Mouse (Mus musculus) myocyte (in vitro differentiated cells): ENCODE measurements around the gene H2-M5. TPM values are rescaled to one million over a fixed set of nuclear protein-coding genes. Genes with fewer than 3 reads are reported as not detected.
"Not testable (repeated sequence)": the region's sequence is repeated elsewhere in the genome, so short reads cannot be mapped to it uniquely, and the experiment has no call there.

Experiments
- H3K27me3 ChIP-seq: one replicate; pipeline ENCODE4 v1.6.1; 2011; ENCODE audit not compliant: control insufficient read depth, insufficient read depth, insufficient read length
- H3K36me3 ChIP-seq: one replicate; pipeline ENCODE4 v1.6.1; 2011; ENCODE audit not compliant: control insufficient read depth, insufficient read depth
- H3K4me2 ChIP-seq: one replicate; pipeline ENCODE4 v1.6.1; 2011; ENCODE audit warnings: low read depth, control low read depth
- H3K4me3 ChIP-seq: one replicate; pipeline ENCODE4 v1.5.1; 2011; ENCODE audit warnings: mild to moderate bottlenecking, control low read depth, moderate library complexity
- H3K79me2 ChIP-seq: one replicate; pipeline ENCODE4 v1.6.1; 2011; ENCODE audit not compliant: control insufficient read depth, insufficient read depth
- H3ac ChIP-seq: one replicate; pipeline ENCODE4 v1.6.1; 2011; ENCODE audit not compliant: control insufficient read depth, insufficient read length
- CEBPB ChIP-seq: IDR thresholded peaks from 2 replicates; pipeline ENCODE4 v1.6.1; 2011; ENCODE audit warnings: mild to moderate bottlenecking, moderate library complexity; ENCODE audit not compliant: poor library complexity, insufficient read depth, severe bottlenecking
- E2F4 ChIP-seq: IDR thresholded peaks from one replicate; pipeline ENCODE4 v1.6.1; 2011; ENCODE audit warnings: mild to moderate bottlenecking, control low read depth, moderate library complexity; ENCODE audit not compliant: insufficient read depth
- MAX ChIP-seq: IDR thresholded peaks from one replicate; pipeline ENCODE4 v1.6.1; 2011; ENCODE audit warnings: low read depth, mild to moderate bottlenecking, control low read depth
- MYOD1 ChIP-seq, 3 experiments: IDR thresholded peaks; one replicate each; pipeline ENCODE4 v1.6.1; 2011; ENCODE audit warnings: control low read depth in 2 of 3, low read depth in 2 of 3, mild to moderate bottlenecking in 2 of 3, moderate library complexity in 1 of 3; ENCODE audit not compliant: insufficient read length in 2 of 3, control insufficient read depth in 1 of 3
- MYOG ChIP-seq, 3 experiments: IDR thresholded peaks; one replicate each; pipeline ENCODE4 v1.6.1; 2011; ENCODE audit warnings: control low read depth in 2 of 3, low read depth in 2 of 3, mild to moderate bottlenecking in 2 of 3; ENCODE audit not compliant: insufficient read length in 2 of 3, control insufficient read depth in 1 of 3, insufficient read depth in 1 of 3
- POLR2A ChIP-seq: IDR thresholded peaks from one replicate; pipeline ENCODE4 v1.6.1; 2011; ENCODE audit warnings: low read depth, mild to moderate bottlenecking, control low read depth, moderate library complexity; ENCODE audit not compliant: insufficient read length
- POLR2AphosphoS2 ChIP-seq: IDR thresholded peaks from one replicate; pipeline ENCODE4 v1.6.1; 2011; ENCODE audit warnings: low read depth, control low read depth; ENCODE audit not compliant: insufficient read length
- REST ChIP-seq: IDR thresholded peaks from one replicate; pipeline ENCODE4 v1.6.1; 2011; ENCODE audit warnings: mild to moderate bottlenecking, control low read depth, moderate library complexity; ENCODE audit not compliant: insufficient read depth, insufficient read length
- SRF ChIP-seq: IDR thresholded peaks from one replicate; pipeline ENCODE4 v1.6.1; 2011; ENCODE audit warnings: low read depth; ENCODE audit not compliant: control insufficient read depth, insufficient read length
- TCF12 ChIP-seq: IDR thresholded peaks from one replicate; pipeline ENCODE4 v1.6.1; 2011; ENCODE audit warnings: mild to moderate bottlenecking, control low read depth; ENCODE audit not compliant: poor library complexity, insufficient read depth, severe bottlenecking
- TCF3 ChIP-seq: IDR thresholded peaks from one replicate; pipeline ENCODE4 v1.6.1; 2011; ENCODE audit warnings: low read depth, control low read depth; ENCODE audit not compliant: insufficient read length
- USF1 ChIP-seq: IDR thresholded peaks from one replicate; pipeline ENCODE4 v1.6.1; 2011; ENCODE audit warnings: low read depth, mild to moderate bottlenecking, control low read depth, moderate library complexity
- polyA plus RNA-seq: library from polyadenylated mRNA; unstranded; fragments of >200 nt; fragmentation: generic; extraction: Trizol; gene quantifications from one replicate; pipeline ENCODE4 v1.2.1, GENCODE M21; 2012; ENCODE audit warnings: missing spikeins

The H2-M5 gene
- polyA plus RNA-seq, 1 experiment = 0.07 TPM

DNA sequence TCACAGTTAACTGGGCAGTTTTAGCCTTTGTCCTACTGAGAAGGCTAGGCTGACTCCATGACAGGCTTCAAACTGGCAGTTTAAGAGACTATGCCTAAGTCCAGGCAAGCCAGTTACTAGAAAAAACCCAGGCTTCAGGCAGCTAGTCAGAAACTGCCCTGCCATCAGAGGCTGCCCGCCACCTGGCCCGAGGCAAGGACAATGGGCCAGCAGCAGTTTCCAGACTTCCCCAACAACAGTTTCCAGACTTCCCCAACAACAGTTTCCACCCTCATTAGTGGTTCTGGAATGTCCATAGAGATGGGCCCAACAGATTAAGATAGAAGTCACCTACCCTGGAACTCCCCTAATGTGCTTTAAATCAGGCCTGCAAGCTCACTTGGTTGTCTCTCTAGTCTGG lies 37.1 kb upstream of the H2-M5 start:
- Histone ChIP-seq H3K4me3 (no peak overlapping the region), H3K27me3 (no peaks in the 10 kb centered on the region), H3K36me3 (no peaks in the 10 kb centered on the region), H3K4me2 (no peak overlapping the region), H3ac (no peak overlapping the region), H3K79me2 (no peaks in the 10 kb centered on the region)
- TF ChIP-seq SRF (no peak), POLR2AphosphoS2 (no peak), E2F4 (no peak), REST (no peak), MYOD1 (IDR thresholded peaks at IDR 0.05; ENCODE audit: control insufficient read depth in 1 of 3, insufficient read length in 2 of 3, low read depth in 2 of 3) (no peak), POLR2A (no peak), MYOG (IDR thresholded peaks at IDR 0.05; ENCODE audit: control insufficient read depth in 1 of 3, insufficient read depth in 1 of 3, insufficient read length in 2 of 3, low read depth in 2 of 3) (no peak), MAX (no peak), TCF12 (no peak), USF1 (no peak), CEBPB (no peak), TCF3 (no peak)

DNA sequence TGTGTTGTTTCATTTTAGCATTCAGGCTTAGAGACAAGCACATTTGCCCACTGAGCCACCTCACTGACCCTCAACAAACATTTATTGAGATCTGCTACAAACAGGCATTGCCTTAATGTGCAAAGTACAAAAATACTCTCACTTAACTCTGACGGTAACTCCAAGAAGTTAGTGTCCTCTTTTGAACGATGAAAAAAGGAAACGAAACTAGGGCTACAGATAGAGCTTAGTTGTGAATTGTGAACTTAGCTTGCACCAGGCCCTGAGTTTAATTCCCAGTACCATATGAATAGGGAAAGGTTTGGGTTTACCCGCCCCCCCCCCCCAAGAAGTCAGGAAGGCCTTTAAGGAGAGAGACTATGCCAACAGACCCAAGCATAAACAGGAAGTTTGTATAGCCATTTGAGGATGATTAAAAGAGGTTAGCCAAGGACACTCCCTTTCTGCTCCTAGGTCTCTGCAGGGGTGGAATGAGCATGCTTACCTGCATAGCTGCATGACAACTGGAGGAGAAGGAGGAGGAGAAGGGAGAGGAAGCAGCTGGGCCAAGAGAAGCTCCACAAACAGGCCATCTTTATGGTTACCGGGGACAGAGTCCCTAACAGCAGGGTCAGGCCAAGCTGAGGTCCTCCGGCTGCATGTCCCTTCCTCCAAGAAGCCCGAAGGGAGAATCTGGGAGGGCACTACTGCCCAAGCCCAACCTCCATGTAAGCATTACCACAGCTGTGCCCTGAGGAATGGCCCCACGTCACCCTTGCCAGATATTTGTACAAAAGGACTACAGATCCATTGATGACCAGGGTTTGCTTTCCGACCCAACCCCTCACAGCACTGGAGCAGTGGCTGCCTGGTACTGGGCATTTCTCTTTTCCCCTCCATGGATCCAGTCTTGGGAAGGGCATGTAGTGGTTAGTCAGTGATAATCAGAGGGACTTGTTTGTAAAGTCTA lies 33.6 kb upstream of the H2-M5 start, which contains the start of gene Mog:
Gene Mog (minus strand): TSS at position 771 of the 949 bp plus-strand sequence.
- Histone ChIP-seq H3ac (no peak within 1 kb of the TSS), H3K4me3 (no peak within 1 kb of the TSS), H3K36me3 (no peaks in the 10 kb centered on the region), H3K4me2 (no peak within 1 kb of the TSS), H3K27me3 (no peaks in the 10 kb centered on the region), H3K79me2 (no peaks in the 10 kb centered on the region)
- TF ChIP-seq CEBPB = no peak
- TF ChIP-seq MYOD1 (IDR thresholded peaks at IDR 0.05; ENCODE audit: control insufficient read depth in 1 of 3, insufficient read length in 2 of 3, low read depth in 2 of 3) = no peak
- no peak for TF ChIP-seq MYOG (IDR thresholded peaks at IDR 0.05; ENCODE audit: control insufficient read depth in 1 of 3, insufficient read depth in 1 of 3, insufficient read length in 2 of 3, low read depth in 2 of 3)
- TF ChIP-seq POLR2AphosphoS2 = no peak
- no peak for TF ChIP-seq MAX
- TF ChIP-seq E2F4 = no peak
- TF ChIP-seq USF1 = no peak
- TF ChIP-seq REST = no peak

DNA sequence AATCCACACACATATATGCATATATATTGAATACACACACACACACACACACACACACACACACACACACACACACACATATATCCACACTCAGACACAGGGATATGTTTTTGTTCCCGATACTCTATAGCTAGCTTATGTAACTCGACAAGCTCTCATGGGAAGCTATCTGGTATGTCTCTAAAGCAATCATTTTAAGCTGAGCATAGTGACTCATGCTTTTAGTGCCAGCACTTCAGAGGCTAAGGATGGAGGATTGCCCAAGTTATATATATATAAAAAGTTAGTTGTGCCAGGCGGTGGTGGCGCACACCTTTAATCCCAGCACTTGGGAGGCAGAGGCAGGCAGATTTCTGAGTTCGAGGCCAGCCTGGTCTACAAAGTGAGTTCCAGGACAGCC lies 29.9 kb upstream of the H2-M5 start:
- H3K4me3 ChIP-seq, H3K36me3 ChIP-seq, H3K79me2 ChIP-seq, H3ac ChIP-seq, H3K27me3 ChIP-seq, H3K4me2 ChIP-seq: not testable (repeated sequence)

DNA sequence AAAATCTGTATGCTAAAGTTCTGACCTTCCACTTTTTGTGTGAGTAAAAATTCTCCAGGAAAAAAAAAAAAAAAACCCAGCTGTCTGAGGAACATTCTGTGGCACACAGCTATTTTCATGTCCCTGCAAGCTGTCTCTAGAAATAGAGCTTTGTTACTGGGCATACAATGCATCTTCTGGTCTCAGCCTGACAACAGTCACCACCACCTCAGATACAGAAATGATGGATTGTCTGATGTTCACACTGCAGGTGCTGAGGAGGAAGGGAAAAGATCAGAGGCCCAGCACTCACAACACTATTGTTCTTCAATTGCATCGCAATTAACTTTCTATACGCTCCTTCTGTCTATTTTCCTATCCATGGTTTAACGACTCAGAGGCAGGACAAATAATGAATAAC lies 29.0 kb upstream of the H2-M5 start:
- no peak for TF ChIP-seq MAX
- TF ChIP-seq MYOG (IDR thresholded peaks at IDR 0.05; ENCODE audit: control insufficient read depth in 1 of 3, insufficient read depth in 1 of 3, insufficient read length in 2 of 3, low read depth in 2 of 3) = peak in 1 of 3 experiments; percentile 27
- Histone ChIP-seq H3K36me3 (no peaks in the 10 kb centered on the region), H3K79me2 (no peaks in the 10 kb centered on the region), H3K27me3 (no peaks in the 10 kb centered on the region), H3K4me2 (no peak overlapping the region), H3ac (no peak overlapping the region), H3K4me3 (no peak overlapping the region)

DNA sequence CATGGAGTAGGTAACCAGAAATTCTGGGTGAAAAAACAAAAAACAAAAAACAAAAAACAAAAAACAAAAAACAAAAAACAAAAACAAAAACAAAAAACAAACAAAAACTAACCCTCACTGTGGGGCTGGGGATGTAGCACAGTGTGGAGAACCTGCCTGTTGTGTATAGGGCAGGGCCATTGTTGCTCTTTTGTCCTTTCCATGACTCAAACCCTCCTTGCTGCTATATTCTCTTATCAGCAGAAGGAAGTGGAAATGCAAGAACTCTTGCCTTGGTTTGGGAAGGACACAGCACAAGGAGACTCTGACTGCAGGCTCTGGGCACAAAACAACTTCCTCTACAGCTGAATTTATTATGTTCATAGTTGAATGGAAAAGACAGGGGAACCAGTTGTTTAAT lies 27.0 kb upstream of the H2-M5 start:
- no peaks in the 10 kb centered on the region for H3K36me3 ChIP-seq
- no peaks in the 10 kb centered on the region for H3K27me3 ChIP-seq
- no peaks in the 10 kb centered on the region for H3K79me2 ChIP-seq
- H3K4me2 ChIP-seq = no peak overlapping the region
- H3K4me3 ChIP-seq = no peak overlapping the region
- H3ac ChIP-seq = no peak overlapping the region
- TF ChIP-seq MYOD1 (IDR thresholded peaks at IDR 0.05; ENCODE audit: control insufficient read depth in 1 of 3, insufficient read length in 2 of 3, low read depth in 2 of 3) (no peak), TCF12 (no peak), POLR2AphosphoS2 (no peak), REST (no peak), TCF3 (no peak), USF1 (no peak), CEBPB (no peak), POLR2A (no peak), SRF (no peak), MYOG (IDR thresholded peaks at IDR 0.05; ENCODE audit: control insufficient read depth in 1 of 3, insufficient read depth in 1 of 3, insufficient read length in 2 of 3, low read depth in 2 of 3) (no peak), MAX (no peak), E2F4 (no peak)
